Mouse (Mus musculus) intestine, postnatal 0 days (tissue): Measurements from ENCODE around the gene Apbb2. TPM values are rescaled to one million over a fixed set of nuclear protein-coding genes. Genes with fewer than 3 reads are reported as not detected.

Experiments used
- ATAC-seq: fragments of 200-750 bp; cut with Nextera tagmentation; 2 replicates; pipeline ENCODE4 v1.8.0; 2017; ENCODE audit warnings: mild to moderate bottlenecking, moderate TSS enrichment, moderate library complexity
- H3K27ac ChIP-seq: fragments of 300-500 bp; sonication (generic); 2 replicates; pipeline ENCODE4 v1.5.1; 2014; ENCODE audit warnings: mild to moderate bottlenecking, low read depth, low read length, moderate library complexity
- H3K27me3 ChIP-seq: fragments of 300-500 bp; sonication (generic); replicated peaks from 2 replicates; pipeline ENCODE4 v1.6.1; 2014; ENCODE audit warnings: low read length, mixed read lengths; ENCODE audit not compliant: control insufficient read depth, insufficient read depth
- H3K36me3 ChIP-seq: fragments of 300-500 bp; sonication (generic); 2 replicates; pipeline ENCODE4 v1.6.1; 2014; ENCODE audit warnings: mild to moderate bottlenecking, moderate library complexity; ENCODE audit not compliant: control insufficient read depth, insufficient read depth
- H3K4me1 ChIP-seq: fragments of 300-500 bp; sonication (generic); replicated peaks from 2 replicates; pipeline ENCODE4 v1.6.1; 2014; ENCODE audit warnings: antibody characterized with exemption, low read length, mixed read lengths; ENCODE audit not compliant: control insufficient read depth, insufficient read depth
- H3K4me2 ChIP-seq: fragments of 300-500 bp; sonication (generic); replicated peaks from 2 replicates; pipeline ENCODE4 v1.6.1; 2014; ENCODE audit warnings: low read depth, mild to moderate bottlenecking, moderate library complexity
- H3K4me3 ChIP-seq: fragments of 300-500 bp; sonication (generic); 2 replicates; pipeline ENCODE4 v1.5.1; 2014; ENCODE audit warnings: low read depth, low read length
- H3K9ac ChIP-seq: fragments of 300-500 bp; sonication (generic); 2 replicates; pipeline ENCODE4 v1.6.1; 2014; ENCODE audit warnings: mild to moderate bottlenecking, low read depth, low read length
- H3K9me3 ChIP-seq: fragments of 300-500 bp; sonication (generic); 2 replicates; pipeline ENCODE4 v1.6.1; 2016; ENCODE audit warnings: mixed run types; ENCODE audit not compliant: control insufficient read depth
- CTCF ChIP-seq: sonication (generic); IDR thresholded peaks from 2 replicates; pipeline ENCODE4 v1.5.1; 2016; ENCODE audit warnings: low read depth, mild to moderate bottlenecking, control low read depth, antibody characterized with exemption, moderate library complexity
- WGBS: fragments of 180-500 bp; shearing (Covaris S2); extraction: QIAGEN DNeasy Blood & Tissue Kit; methylation state at CpG from one replicate; pipeline ENCODE4 v1.1.7; 2014; 5-methylcytosine and 5-hydroxymethylcytosine counted together
- polyA plus RNA-seq: library from polyadenylated mRNA; unstranded; fragments of >200 nt; fragmentation: Nextera tagmentation; extraction: Ambion mirVana; gene quantifications from 2 replicates; pipeline ENCODE4 v1.2.1, GENCODE M21; 2015

Gene Apbb2
- polyA plus RNA-seq, 1 experiment from 2014 or later: 18.7 TPM

DNA sequence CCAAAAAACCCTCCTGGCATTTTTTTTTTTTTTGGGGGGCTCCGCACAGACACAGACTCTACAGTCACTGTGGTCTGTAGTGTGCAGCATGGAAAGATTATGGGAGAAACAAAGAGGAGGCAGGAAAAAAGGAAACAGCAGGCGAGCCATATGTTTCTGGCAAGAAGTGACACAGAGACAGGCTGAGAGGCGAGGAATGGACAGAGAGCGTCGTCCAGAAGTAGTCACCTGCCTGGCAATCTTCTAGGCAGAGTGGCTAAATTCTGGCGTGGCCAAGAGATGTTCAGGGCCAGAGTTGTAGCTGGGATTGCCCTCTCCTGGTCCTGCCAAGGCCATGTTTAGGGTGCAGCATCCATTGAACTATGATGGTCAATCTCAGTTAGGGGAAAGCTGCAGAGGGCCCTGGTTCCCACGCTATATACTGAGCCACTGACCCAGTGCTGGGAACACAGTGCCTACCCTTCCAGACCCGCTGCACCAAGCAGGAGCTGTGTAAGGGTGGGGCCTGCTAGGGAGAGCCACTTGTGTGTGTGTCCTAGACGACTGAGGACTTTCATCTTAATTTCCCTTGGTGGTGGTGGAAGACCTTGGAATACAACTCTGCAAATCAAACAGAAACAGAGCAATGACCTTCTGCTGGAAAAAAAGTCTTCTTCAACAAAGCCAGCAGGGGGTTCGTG, 224.7 kb downstream of the Apbb2 start:
- H3K9me3 ChIP-seq: no peaks in the 10 kb centered on the region
- no peak overlapping the region for H3K27ac ChIP-seq
- no peak overlapping the region for H3K4me3 ChIP-seq
- WGBS: 84% methylated on average over 10 of the region's 10 CpGs
- peaks cover 8% of the 10 kb centered on the region; the same call in 1 of the 2 replicates for H3K36me3 ChIP-seq
- TF ChIP-seq CTCF: no peak
- no peak overlapping the region for H3K4me2 ChIP-seq
- H3K4me1 ChIP-seq: peaks cover 5% of the 10 kb centered on the region; the same call in 1 of the 2 replicates
- ATAC-seq: no peak
- H3K27me3 ChIP-seq: no peaks in the 10 kb centered on the region
- no peak overlapping the region for H3K9ac ChIP-seq

DNA sequence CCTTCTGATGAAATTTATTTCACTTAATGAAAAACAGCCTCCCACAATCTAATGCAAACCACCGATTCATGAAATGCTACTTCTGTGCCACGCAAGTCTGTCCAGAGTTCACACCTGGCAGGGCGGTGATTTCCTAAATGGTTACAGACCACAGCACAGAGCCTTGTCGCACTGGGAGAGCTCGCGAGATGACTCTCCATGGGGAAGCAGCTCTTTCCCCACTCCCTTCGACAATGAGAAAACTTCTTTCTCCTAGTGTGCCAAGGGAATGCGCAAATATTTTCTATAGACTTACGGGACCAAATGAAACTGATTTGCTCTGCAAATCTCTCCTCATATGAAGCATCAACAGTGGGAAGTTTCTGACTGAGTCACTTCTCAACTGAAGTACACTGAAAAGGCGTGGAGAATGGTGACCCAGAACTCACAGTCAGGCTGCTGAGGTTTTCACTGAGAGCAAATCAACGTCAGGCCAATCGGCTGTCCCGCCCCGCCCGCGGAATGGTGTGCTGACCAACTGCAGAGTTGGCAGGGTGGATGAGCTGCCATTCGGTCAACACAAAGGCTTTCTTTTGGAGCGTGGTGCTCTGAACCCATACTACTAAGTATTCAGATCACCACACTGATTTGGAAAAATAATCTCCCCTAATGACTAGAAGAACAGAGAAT, 225.6 kb downstream of the Apbb2 start:
- no peak for TF ChIP-seq CTCF
- Histone ChIP-seq H3K4me3 (no peak overlapping the region), H3K4me2 (no peak overlapping the region), H3K36me3 (peaks cover 3% of the 10 kb centered on the region; the same call in 1 of the 2 replicates), H3K27ac (no peak overlapping the region), H3K9ac (no peak overlapping the region), H3K27me3 (no peaks in the 10 kb centered on the region), H3K9me3 (no peaks in the 10 kb centered on the region), H3K4me1 (peaks cover 2% of the 10 kb centered on the region; the same call in 1 of the 2 replicates)
- ATAC-seq: no peak
- 70% methylated on average over 18 of the region's 18 CpGs for WGBS

DNA sequence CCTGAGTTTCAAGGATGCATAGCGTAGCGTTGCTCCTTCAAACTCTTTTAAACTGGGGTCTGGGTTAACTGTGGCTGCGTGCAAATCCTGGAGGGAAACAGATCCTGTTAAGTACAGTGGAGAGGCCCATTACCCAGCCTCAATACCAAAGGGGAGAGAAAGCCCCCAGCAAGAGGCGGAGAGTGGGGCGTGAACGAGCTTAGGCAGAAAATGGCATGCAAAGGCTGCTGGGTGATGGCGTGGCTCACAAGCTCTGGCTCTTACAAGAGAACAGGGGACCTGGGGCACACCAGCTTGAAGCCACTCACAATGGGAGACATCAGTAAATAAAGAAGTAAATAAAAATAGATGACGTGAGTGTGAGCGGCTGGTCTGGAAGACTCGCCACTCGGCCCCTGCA, 226.8 kb downstream of the Apbb2 start:
- ATAC-seq: no peak
- WGBS: 87% methylated on average over 11 of the region's 11 CpGs
- Histone ChIP-seq H3K36me3 (no peaks in the 10 kb centered on the region; the same call in 1 of the 2 replicates), H3K27me3 (no peaks in the 10 kb centered on the region), H3K4me2 (no peak overlapping the region), H3K9me3 (no peaks in the 10 kb centered on the region), H3K4me3 (no peak overlapping the region), H3K4me1 (no peaks in the 10 kb centered on the region), H3K9ac (no peak overlapping the region), H3K27ac (no peak overlapping the region)
- TF ChIP-seq CTCF: no peak

GRCm38 (mm10) chr5:66391299-66391698, 227.3 kb downstream of the Apbb2 start:
- H3K27ac ChIP-seq: no peak overlapping the region
- WGBS: 88% methylated on average over 5 of the region's 5 CpGs
- no peak for TF ChIP-seq CTCF
- H3K4me2 ChIP-seq: no peak overlapping the region
- no peak for ATAC-seq
- H3K36me3 ChIP-seq: no peaks in the 10 kb centered on the region; the same call in 1 of the 2 replicates
- H3K9ac ChIP-seq: no peak overlapping the region
- no peaks in the 10 kb centered on the region for H3K4me1 ChIP-seq
- H3K4me3 ChIP-seq: no peak overlapping the region
- no peaks in the 10 kb centered on the region for H3K27me3 ChIP-seq
- no peaks in the 10 kb centered on the region for H3K9me3 ChIP-seq

GRCm38 (mm10) chr5:66390567-66390966, 228.0 kb downstream of the Apbb2 start:
- no peaks in the 10 kb centered on the region for H3K4me1 ChIP-seq
- no peaks in the 10 kb centered on the region; the same call in 1 of the 2 replicates for H3K36me3 ChIP-seq
- no peak overlapping the region for H3K4me3 ChIP-seq
- WGBS: 91% methylated on average over 6 of the region's 6 CpGs
- no peaks in the 10 kb centered on the region for H3K9me3 ChIP-seq
- no peak overlapping the region for H3K27ac ChIP-seq
- ATAC-seq: no peak
- no peak overlapping the region for H3K9ac ChIP-seq
- TF ChIP-seq CTCF: peak; percentile 44
- no peak overlapping the region for H3K4me2 ChIP-seq
- no peaks in the 10 kb centered on the region for H3K27me3 ChIP-seq

GRCm38 (mm10) chr5:66387481-66387880, 231.1 kb downstream of the Apbb2 start:
- Histone ChIP-seq H3K4me2 (no peak overlapping the region), H3K9me3 (no peaks in the 10 kb centered on the region), H3K4me3 (no peak overlapping the region), H3K4me1 (no peaks in the 10 kb centered on the region), H3K27ac (no peak overlapping the region), H3K27me3 (no peaks in the 10 kb centered on the region), H3K36me3 (no peaks in the 10 kb centered on the region; the same call in 1 of the 2 replicates), H3K9ac (no peak overlapping the region)
- 78% methylated on average over 8 of the region's 8 CpGs for WGBS
- peak; percentile 67 for TF ChIP-seq CTCF
- no peak for ATAC-seq
